Mouse (Mus musculus) MEL (cell line): ENCODE measurements around the gene Gpr3. TPM values are rescaled to one million over a fixed set of nuclear protein-coding genes. Genes with fewer than 3 reads are reported as not detected.

Experiments
- DNase-seq: peaks from one replicate; pipeline ENCODE4 v3.0.0; 2011; ENCODE audit warnings: low read depth, low spot score
- H3K27ac ChIP-seq: 2 replicates; pipeline ENCODE4 v1.5.1; 2012; ENCODE audit warnings: low read depth, mild to moderate bottlenecking, control low read depth, low read length, moderate library complexity; ENCODE audit not compliant: control insufficient read depth
- H3K27me3 ChIP-seq, 2 experiments: fragments of 150-350 bp in 1 of 2; sonication (generic) in 1 of 2; 2 replicates each; pipeline ENCODE4 v1.6.1; 2012; ENCODE audit warnings: low read length in 2 of 2, mild to moderate bottlenecking in 2 of 2, improper control_type of control experiment in 1 of 2, moderate library complexity in 1 of 2; ENCODE audit not compliant: insufficient read depth in 2 of 2, control insufficient read depth in 1 of 2
- H3K36me3 ChIP-seq, 2 experiments: 2 replicates each; pipeline ENCODE4 v1.6.1; 2012 to 2014; ENCODE audit warnings: low read length in 2 of 2, improper control_type of control experiment in 1 of 2, inconsistent platforms in 1 of 2, mild to moderate bottlenecking in 1 of 2; ENCODE audit not compliant: insufficient read depth in 2 of 2, control insufficient read depth in 1 of 2
- H3K4me1 ChIP-seq, 2 experiments: fragments of 150-350 bp in 1 of 2; sonication (generic) in 1 of 2; 2 replicates each; pipeline ENCODE4 v1.6.1; 2012; ENCODE audit warnings: low read length in 2 of 2, improper control_type of control experiment in 1 of 2, mild to moderate bottlenecking in 1 of 2; ENCODE audit not compliant: insufficient read depth in 2 of 2, control insufficient read depth in 1 of 2
- H3K4me3 ChIP-seq, 2 experiments: fragments of 150-350 bp in 1 of 2; sonication (generic) in 1 of 2; 2 replicates each; pipeline ENCODE4 v1.5.1; 2012; ENCODE audit warnings: low read depth in 2 of 2, low read length in 2 of 2, mild to moderate bottlenecking in 2 of 2, moderate library complexity in 2 of 2, control low read depth in 1 of 2, improper control_type of control experiment in 1 of 2; ENCODE audit not compliant: control insufficient read depth in 1 of 2, insufficient read depth in 1 of 2
- H3K79me2 ChIP-seq: 2 replicates; pipeline ENCODE4 v1.6.1; 2012; ENCODE audit warnings: mild to moderate bottlenecking, low read length, moderate library complexity; ENCODE audit not compliant: control insufficient read depth, poor library complexity, insufficient read depth
- H3K9ac ChIP-seq: 2 replicates; pipeline ENCODE4 v1.6.1; 2012; ENCODE audit warnings: low read depth, mild to moderate bottlenecking, control low read depth, low read length, moderate library complexity; ENCODE audit not compliant: control insufficient read depth, poor library complexity, severe bottlenecking
- H3K9me3 ChIP-seq: fragments of 150-350 bp; sonication (generic); replicated peaks from 2 replicates; pipeline ENCODE4 v1.6.1; 2012; ENCODE audit warnings: mild to moderate bottlenecking, low read length, improper control_type of control experiment, moderate library complexity; ENCODE audit not compliant: insufficient read depth
- CTCF ChIP-seq, 3 experiments: IDR thresholded peaks in 2 of 3; conservative IDR thresholded peaks in 1 of 3; 2 replicates each; pipeline ENCODE4 v1.5.1; 2011 to 2012; ENCODE audit warnings: low read length in 3 of 3, low read depth in 2 of 3, mild to moderate bottlenecking in 2 of 3, improper control_type of control experiment in 1 of 3, inconsistent platforms in 1 of 3, mixed read lengths in 1 of 3, moderate library complexity in 1 of 3; ENCODE audit not compliant: control insufficient read depth in 1 of 3, insufficient read depth in 1 of 3, poor library complexity in 1 of 3, severe bottlenecking in 1 of 3
- E2F4 ChIP-seq: IDR thresholded peaks from 2 replicates; pipeline ENCODE4 v1.6.1; 2011; ENCODE audit warnings: low read depth, low read length, improper control_type of control experiment, borderline replicate concordance
- ELF1 ChIP-seq: IDR thresholded peaks from 2 replicates; pipeline ENCODE4 v1.6.1; 2014; ENCODE audit warnings: low read depth, mild to moderate bottlenecking, inconsistent platforms, low read length, improper control_type of control experiment, moderate library complexity
- ETS1 ChIP-seq: IDR thresholded peaks from 2 replicates; pipeline ENCODE4 v1.6.1; 2012; ENCODE audit warnings: low read depth, mild to moderate bottlenecking, inconsistent platforms, low read length, improper control_type of control experiment, moderate library complexity
- HCFC1 ChIP-seq: IDR thresholded peaks from 2 replicates; pipeline ENCODE4 v1.6.1; 2012; ENCODE audit warnings: low read depth, mild to moderate bottlenecking, inconsistent platforms, low read length, improper control_type of control experiment, moderate library complexity
- MAX ChIP-seq: IDR thresholded peaks from 2 replicates; pipeline ENCODE4 v1.6.1; 2011; ENCODE audit warnings: low read length, improper control_type of control experiment
- MAZ ChIP-seq: IDR thresholded peaks from 2 replicates; pipeline ENCODE4 v1.6.1; 2012; ENCODE audit warnings: low read depth, mild to moderate bottlenecking, inconsistent platforms, low read length, improper control_type of control experiment
- MXI1 ChIP-seq: IDR thresholded peaks from 2 replicates; pipeline ENCODE4 v1.6.1; 2011; ENCODE audit warnings: mild to moderate bottlenecking, low read depth, low read length, improper control_type of control experiment
- NRF1 ChIP-seq: IDR thresholded peaks from 2 replicates; pipeline ENCODE4 v1.6.1; 2014; ENCODE audit warnings: low read depth, mild to moderate bottlenecking, inconsistent platforms, low read length, improper control_type of control experiment, moderate library complexity; ENCODE audit not compliant: poor library complexity, insufficient read depth, severe bottlenecking
- POLR2A ChIP-seq, 2 experiments: IDR thresholded peaks; 2 replicates each; pipeline ENCODE4 v1.6.1; 2011 to 2012; ENCODE audit warnings: low read length in 2 of 2, mild to moderate bottlenecking in 2 of 2, control low read depth in 1 of 2, improper control_type of control experiment in 1 of 2, low read depth in 1 of 2, moderate library complexity in 1 of 2; ENCODE audit not compliant: control insufficient read depth in 1 of 2, insufficient read depth in 1 of 2, poor library complexity in 1 of 2
- POLR2AphosphoS2 ChIP-seq: IDR thresholded peaks from 2 replicates; pipeline ENCODE4 v1.6.1; 2011; ENCODE audit warnings: low read length, improper control_type of control experiment
- RAD21 ChIP-seq: IDR thresholded peaks from 2 replicates; pipeline ENCODE4 v1.6.1; 2011; ENCODE audit warnings: mild to moderate bottlenecking, low read depth, low read length, improper control_type of control experiment
- RCOR1 ChIP-seq: IDR thresholded peaks from 2 replicates; pipeline ENCODE4 v1.6.1; 2012; ENCODE audit warnings: low read depth, mild to moderate bottlenecking, inconsistent platforms, low read length, improper control_type of control experiment
- SIN3A ChIP-seq: IDR thresholded peaks from 2 replicates; pipeline ENCODE4 v1.6.1; 2012; ENCODE audit warnings: low read length, improper control_type of control experiment, inconsistent platforms
- SMC3 ChIP-seq: IDR thresholded peaks from 2 replicates; pipeline ENCODE4 v1.6.1; 2011; ENCODE audit warnings: low read depth, low read length, improper control_type of control experiment
- TAL1 ChIP-seq: IDR thresholded peaks from 2 replicates; pipeline ENCODE4 v1.6.1; 2012; ENCODE audit warnings: mild to moderate bottlenecking, inconsistent platforms, low read length, moderate library complexity, mixed read lengths
- TBP ChIP-seq: IDR thresholded peaks from 2 replicates; pipeline ENCODE4 v1.8.0; 2011; ENCODE audit warnings: low read depth, low read length, improper control_type of control experiment
- UBTF ChIP-seq: IDR thresholded peaks from 2 replicates; pipeline ENCODE4 v1.6.1; 2012; ENCODE audit warnings: low read depth, mild to moderate bottlenecking, inconsistent platforms, low read length, improper control_type of control experiment, moderate library complexity, borderline replicate concordance; ENCODE audit not compliant: insufficient read depth
- USF1 ChIP-seq: IDR thresholded peaks from 2 replicates; pipeline ENCODE4 v1.6.1; 2014; ENCODE audit warnings: low read depth, mild to moderate bottlenecking, inconsistent platforms, low read length, improper control_type of control experiment, moderate library complexity
- USF2 ChIP-seq, 2 experiments: IDR thresholded peaks; 2 replicates each; pipeline ENCODE4 v1.6.1; 2011 to 2012; ENCODE audit warnings: improper control_type of control experiment in 2 of 2, low read length in 2 of 2, borderline replicate concordance in 1 of 2, inconsistent platforms in 1 of 2, low read depth in 1 of 2, mild to moderate bottlenecking in 1 of 2; ENCODE audit not compliant: insufficient read depth in 1 of 2
- ZC3H11A ChIP-seq: IDR thresholded peaks from 2 replicates; pipeline ENCODE4 v1.6.1; 2012; ENCODE audit warnings: low read depth, mild to moderate bottlenecking, inconsistent platforms, low read length, improper control_type of control experiment
- ZMIZ1 ChIP-seq: IDR thresholded peaks from 2 replicates; pipeline ENCODE4 v1.6.1; 2012; ENCODE audit warnings: low read depth, mild to moderate bottlenecking, inconsistent platforms, low read length, improper control_type of control experiment, moderate library complexity
- ZNF384 ChIP-seq: IDR thresholded peaks from 2 replicates; pipeline ENCODE4 v1.6.1; 2012; ENCODE audit warnings: low read depth, mild to moderate bottlenecking, inconsistent platforms, low read length, improper control_type of control experiment
- polyA plus RNA-seq, 2 experiments: library from polyadenylated mRNA; stranded (reverse) in 1 of 2; unstranded in 1 of 2; fragments of >175 nt in 1 of 2; fragments of >200 nt in 1 of 2; gene quantifications; 2 replicates each; pipeline versions ENCODE4 v1.2.1 to v1.2.4; 2012; ENCODE audit warnings: low replicate concordance in 2 of 2, low read depth in 1 of 2; ENCODE audit not compliant: insufficient read length in 2 of 2, insufficient read depth in 1 of 2, missing spikeins in 1 of 2
- total RNA-seq: library from RNA; depleted of rRNA; stranded (reverse); fragments of 300-350 nt; gene quantifications from 2 replicates; pipeline ENCODE4 v1.2.3, GENCODE M21; 2012

Gpr3 gene
- total and polyA plus RNA-seq, 3 experiments: 0.08 to 0.35 TPM; not detected in 1

- H3K27ac ChIP-seq: no peak overlapping the region
- H3K79me2 ChIP-seq: no peaks in the 10 kb centered on the region
- H3K36me3 ChIP-seq: peaks cover 0 to 4% of the 10 kb centered on the region in 2 experiments; a peak in 2 of 4 replicates
- no peak overlapping the region for H3K4me3 ChIP-seq
- H3K9me3 ChIP-seq: no peaks in the 10 kb centered on the region
- no peak overlapping the region for H3K9ac ChIP-seq
- TF ChIP-seq MAZ (no peak), TBP (no peak), ZNF384 (no peak), POLR2AphosphoS2 (no peak), ZMIZ1 (no peak), RCOR1 (no peak), E2F4 (no peak), ETS1 (no peak), SIN3A (no peak), ELF1 (no peak), USF2 (IDR thresholded peaks at IDR 0.05; ENCODE audit: borderline replicate concordance in 1 of 2, insufficient read depth in 1 of 2, low read depth in 1 of 2, low read length in 2 of 2) (no peak), RAD21 (no peak), POLR2A (IDR thresholded peaks at IDR 0.05; ENCODE audit: control insufficient read depth in 1 of 2, insufficient read depth in 1 of 2, low read depth in 1 of 2, low read length in 2 of 2, poor library complexity in 1 of 2) (no peak), TAL1 (no peak), USF1 (no peak), HCFC1 (no peak), ZC3H11A (no peak)
- H3K27me3 ChIP-seq: no peaks in the 10 kb centered on the region
- H3K4me1 ChIP-seq: peaks cover 2 to 17% of the 10 kb centered on the region in 2 experiments; a peak in 3 of 4 replicates
- DNase-seq: no peak
Observed at GRCm38 (mm10) chr4:133213268-133213590, 893 bp upstream of the Gpr3 start.

GRCm38 (mm10) chr4:133212562-133213267 is 379 bp upstream of the Gpr3 start:
- Histone ChIP-seq H3K27me3 (no peaks in the 10 kb centered on the region), H3K4me1 (peaks cover 2 to 12% of the 10 kb centered on the region in 2 experiments; a peak in 2 of 4 replicates), H3K27ac (no peak overlapping the region), H3K4me3 (peak overlapping the region; percentile 41 to 90), H3K9me3 (no peaks in the 10 kb centered on the region), H3K36me3 (no peaks in the 10 kb centered on the region), H3K9ac (peak overlapping the region; percentile 6; the same call in 1 of the 2 replicates), H3K79me2 (no peaks in the 10 kb centered on the region)
- peak; percentile 87 for DNase-seq
- TF ChIP-seq MAX (peak; percentile 52; the same call in 1 of the 2 replicates), CTCF (IDR thresholded peaks at IDR 0.05 in 2 of 3, conservative IDR thresholded peaks at IDR 0.05 in 1 of 3; ENCODE audit: control insufficient read depth in 1 of 3, insufficient read depth in 1 of 3, low read depth in 2 of 3, low read length in 3 of 3, poor library complexity in 1 of 3, severe bottlenecking in 1 of 3) (peak in 2 of 3 experiments; percentile 35 to 51; a peak in 4 of 6 replicates), NRF1 (peak; percentile 61; the same call in 1 of the 2 replicates), SMC3 (peak; percentile 26; the same call in 1 of the 2 replicates), MXI1 (peak; percentile 68; the same call in 1 of the 2 replicates), TAL1 (no peak), HCFC1 (no peak), UBTF (no peak), SIN3A (peak; percentile 41; the same call in 1 of the 2 replicates)
